Comparison of ENCODE assay signal across 8 mouse cellular contexts in genomic region chr4:116685402-116686061, GRCm38 (mm10). TPM values are rescaled to one million over a fixed set of nuclear protein-coding genes. Genes with fewer than 3 reads are reported as not detected.
DNase-seq lines count a peak whose midpoint lies in the region; ATAC-seq lines count a peak whose summit lies in the region.

Gene Prdx1 (plus strand): TSS chr4:116685544.

- peak; percentile 92 for DNase-seq in adipocyte (ENCODE audit: low spot score)
- DNase-seq in embryo, embryonic 10 days (ENCODE audit: low spot score): peak; percentile 96
- DNase-seq in gastrocnemius, postnatal 14 days: peak; percentile 97
- peak; percentile 88 to 98 for DNase-seq in left cerebral cortex, postnatal 10 days (ENCODE audit: extremely low spot score in 1 of 2, low spot score in 2 of 2)
- DNase-seq in right cerebral cortex, postnatal 25 days: peak; percentile 89
- DNase-seq in urinary bladder, postnatal 4 days (ENCODE audit: low spot score in 2 of 2): peak; percentile 96 to 99

- ATAC-seq in inflammation-experienced regulatory T-cells, adult 6 months: peak; percentile 87
- ATAC-seq in megakaryocyte-erythroid progenitor cell, adult 5-6 weeks (replicated peaks; ENCODE audit: low FRiP score, low TSS enrichment, poor library complexity, severe bottlenecking): peak; percentile 96

- intact Hi-C loops in gastrocnemius, postnatal 14 days (cut with DNase I; ENCODE audit: low total_unique reads): loop anchor here (10.0 kb wide), 1 partner anchor 51 kb away; no protein-coding TSS in a partner anchor
- intact Hi-C loops in left cerebral cortex, postnatal 10 days (cut with DNase I): loop anchor here (5.0 kb wide), 1 partner anchor 33 kb away; the partner anchor contains the start of gene Akr1a1

RNA-seq across cellular contexts. Expression of gene Prdx1, which starts in this region (rescaled TPM):
- 100 to 1,000 TPM; 211 to 229 TPM for total RNA-seq in gastrocnemius, postnatal 14 days (2021)
- polyA plus RNA-seq in inflammation-experienced regulatory T-cells, adult 6 months (2017; shearing (Covaris generic)): 1,000 to 10,000 TPM in 1 of 3 experiments, 100 to 1,000 TPM in 2; 680 to 1,098 (median 710) TPM
- total RNA-seq in left cerebral cortex, postnatal 10 days (2021): 100 to 1,000 TPM; 173 to 197 TPM
- total RNA-seq in megakaryocyte-erythroid progenitor cell, adult 5-6 weeks (2014; fragmentation: Nextera tagmentation): 158 and 208 TPM in 2 replicates
- total RNA-seq in megakaryocyte-erythroid progenitor cell, adult 5-6 weeks (2017): 268 and 287 TPM in 2 replicates

Comparison
In these comparisons a context has a peak if more than half of its experiments do, and no peak if none do; other contexts are left out.
1. Peak in every context shown above with its lines: DNase-seq and ATAC-seq.